Mouse (Mus musculus) stomach, adult 2 months (tissue): ENCODE data around the gene Abraxas1. TPM values are rescaled to one million over a fixed set of nuclear protein-coding genes. Genes with fewer than 3 reads are reported as not detected.

Experiments used
- polyA plus RNA-seq: library from polyadenylated mRNA; depleted of rRNA; stranded (reverse); fragments of >200 nt; gene quantifications from 2 replicates; pipeline ENCODE4 v1.2.3, GENCODE M21; 2012; rRNA removed

Abraxas1 gene
- 0.35 and 1.1 TPM in 2 replicates for polyA plus RNA-seq

DNA sequence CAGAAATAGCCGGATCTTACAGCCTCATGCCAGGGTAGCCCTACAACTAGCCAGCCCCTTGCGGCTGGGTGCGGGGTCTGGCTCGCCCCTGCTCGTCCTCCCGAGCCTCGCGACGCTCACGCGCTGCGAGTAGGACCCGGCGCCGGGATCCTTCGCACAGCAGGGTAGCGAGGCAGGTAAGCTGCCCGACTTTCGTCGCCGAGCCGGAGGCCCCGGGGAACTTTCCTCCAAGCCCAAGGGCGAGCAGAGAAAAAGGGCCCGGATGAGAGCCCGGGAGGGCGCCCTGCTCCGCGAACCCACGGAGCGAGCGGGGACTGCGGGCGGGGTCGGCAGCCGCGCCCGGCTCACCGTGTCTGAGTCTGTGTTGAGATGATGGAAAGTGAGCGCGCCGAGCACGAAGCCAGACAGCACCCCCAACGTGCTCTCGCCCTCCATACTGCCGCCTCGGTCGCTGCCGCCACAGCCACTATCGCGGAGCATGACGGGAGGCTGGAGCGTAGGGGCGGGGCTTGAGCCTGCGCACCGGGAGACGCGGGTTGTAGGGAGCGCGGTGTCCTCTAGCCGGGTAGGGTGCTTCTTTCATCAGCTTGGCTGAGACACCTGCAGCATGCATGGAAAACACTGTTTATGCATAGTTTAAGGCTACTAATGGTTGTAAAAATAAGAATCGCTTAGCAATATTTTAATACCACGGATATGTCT, at the start of gene Abraxas1:
TSS of gene Abraxas1 (minus strand) at position 483 of the 702 bp plus-strand sequence.

DNA sequence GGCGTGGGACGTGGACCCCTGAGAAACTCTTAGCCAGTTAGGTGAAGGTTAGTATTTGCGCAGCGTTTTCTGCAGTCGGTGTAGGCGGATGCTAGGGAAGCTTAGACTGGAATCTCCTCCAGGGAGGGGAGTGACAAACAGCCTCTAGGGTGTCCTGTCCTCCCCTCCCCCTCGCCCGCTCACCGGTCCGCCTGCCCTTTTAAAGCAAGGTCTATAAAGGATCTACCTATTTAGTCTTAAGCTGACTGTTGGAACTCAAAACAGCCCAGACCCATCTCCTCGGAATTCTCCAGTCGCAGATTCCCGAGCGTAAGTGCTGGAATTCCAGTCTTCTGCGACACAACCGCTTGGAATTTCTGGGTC, 24.7 kb upstream of the Abraxas1 start, which contains the start of gene Gpat3:
TSS of gene Gpat3 (plus strand) at position 229 of the 363 bp plus-strand sequence.

DNA sequence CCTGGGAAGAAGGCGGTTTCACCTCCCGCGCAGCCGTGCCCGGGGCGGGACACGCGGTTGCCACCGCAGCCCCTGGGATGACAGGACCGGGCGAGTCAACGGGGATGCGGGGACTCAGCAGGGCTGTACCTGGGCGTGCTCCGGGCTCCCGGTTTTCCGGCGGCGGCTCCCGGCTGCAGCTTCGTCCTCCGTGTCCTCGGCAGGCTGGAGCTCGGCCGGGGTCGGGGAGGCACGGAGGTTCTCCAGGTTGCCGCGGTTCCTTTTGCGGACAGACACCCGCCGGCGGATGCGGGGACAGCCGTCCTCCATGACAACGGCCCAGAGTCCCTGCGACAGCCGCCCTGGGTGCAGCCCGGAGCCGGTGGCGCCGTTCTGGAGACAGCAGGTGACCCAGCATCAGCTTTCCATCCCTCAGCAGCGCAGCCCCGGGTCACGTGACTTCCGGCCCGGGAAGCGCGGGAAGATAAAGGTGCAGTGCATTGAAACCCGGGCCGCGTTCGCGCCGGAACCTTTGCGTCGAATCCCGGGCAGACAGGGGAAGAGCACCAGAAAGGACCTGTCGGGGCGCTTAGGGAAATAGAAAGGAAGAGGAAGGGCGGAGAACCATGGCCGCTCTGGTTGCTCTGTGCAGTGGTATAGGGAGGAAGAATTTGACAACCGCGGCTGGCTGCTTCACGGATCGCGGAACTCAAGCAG, 22.5 kb downstream of the Abraxas1 start, which contains the start of the genes Helq and Mrps18c:
TSS of gene Helq (minus strand) at position 434 of the 696 bp plus-strand sequence.
TSS of gene Mrps18c (plus strand) at position 463 of the 696 bp plus-strand sequence.

Other genes starting within 250 kb of the Abraxas1 start
- gene Plac8, start 248.7 kb downstream of the Abraxas1 start, polyA plus RNA-seq, result 115 and 151 TPM in 2 replicates
- gene Coq2, start 145.8 kb downstream of the Abraxas1 start, polyA plus RNA-seq, result 53.1 and 141 TPM in 2 replicates
- gene Hpse, start 101.2 kb downstream of the Abraxas1 start, polyA plus RNA-seq, result 2.9 and 10.1 TPM in 2 replicates
- gene Helq, start 22.4 kb downstream of the Abraxas1 start, polyA plus RNA-seq, result 1.4 and 2.2 TPM in 2 replicates
- gene Mrps18c, start 22.3 kb downstream of the Abraxas1 start, polyA plus RNA-seq, result 4.3 and 5.3 TPM in 2 replicates
- gene Gpat3, start 24.7 kb upstream of the Abraxas1 start, polyA plus RNA-seq, result 0.64 and 0.88 TPM in 2 replicates